Mouse (Mus musculus) right cerebral cortex, postnatal 25 days (tissue): Measurements from ENCODE around the gene Dnajc5g.

Source experiments
- DNase-seq: peaks from one replicate; pipeline ENCODE4 v3.0.0; 2022

Gene Dnajc5g

DNA sequence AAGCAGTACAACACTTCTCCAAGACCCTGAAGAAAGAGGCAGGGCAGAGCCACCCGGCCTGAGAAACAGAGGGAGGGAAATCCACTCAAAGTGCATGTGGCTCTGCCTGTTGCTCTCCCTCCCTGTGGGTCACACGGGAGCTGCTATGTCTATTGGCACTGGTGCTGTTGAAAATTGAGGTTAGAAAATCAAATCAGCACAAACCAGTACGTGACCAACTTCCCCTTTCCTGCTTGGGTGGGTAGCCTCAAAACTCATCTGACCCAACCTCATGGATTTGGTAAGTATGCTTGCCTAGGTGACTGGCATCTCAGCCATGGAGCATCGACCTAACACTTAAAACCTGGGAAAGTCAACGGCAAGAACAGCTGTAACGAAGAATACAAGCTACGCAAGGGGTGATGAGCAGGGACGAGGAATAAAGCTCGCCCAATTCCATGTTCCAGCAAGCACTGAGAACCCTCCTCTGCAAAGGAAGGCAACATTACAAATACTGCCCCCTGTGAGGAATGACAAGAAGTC is at the start of gene Dnajc5g:
Dnajc5g (plus strand) TSS at position 472 of the 522 bp plus-strand sequence.
- no peak for DNase-seq

DNA sequence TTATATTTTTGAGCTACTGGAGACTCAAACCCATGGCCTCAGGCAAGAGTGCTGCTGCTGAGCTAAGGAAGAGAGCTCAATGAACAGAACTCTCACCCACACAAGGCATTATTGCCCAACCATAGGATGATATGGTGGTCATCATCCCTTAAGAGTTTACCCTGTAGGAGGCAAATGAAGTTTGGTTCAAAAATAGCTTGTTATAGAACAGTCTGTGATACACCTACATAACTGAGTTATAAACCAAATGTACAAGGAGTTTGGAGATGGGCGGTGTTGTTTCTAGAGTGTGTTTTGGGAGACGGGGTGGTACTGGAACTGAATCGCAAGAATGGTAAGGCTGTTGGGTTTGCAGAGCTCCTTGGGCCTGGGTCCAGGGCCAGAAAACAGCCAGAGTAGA is 36.3 kb upstream of the Dnajc5g start:
- DNase-seq = no peak

DNA sequence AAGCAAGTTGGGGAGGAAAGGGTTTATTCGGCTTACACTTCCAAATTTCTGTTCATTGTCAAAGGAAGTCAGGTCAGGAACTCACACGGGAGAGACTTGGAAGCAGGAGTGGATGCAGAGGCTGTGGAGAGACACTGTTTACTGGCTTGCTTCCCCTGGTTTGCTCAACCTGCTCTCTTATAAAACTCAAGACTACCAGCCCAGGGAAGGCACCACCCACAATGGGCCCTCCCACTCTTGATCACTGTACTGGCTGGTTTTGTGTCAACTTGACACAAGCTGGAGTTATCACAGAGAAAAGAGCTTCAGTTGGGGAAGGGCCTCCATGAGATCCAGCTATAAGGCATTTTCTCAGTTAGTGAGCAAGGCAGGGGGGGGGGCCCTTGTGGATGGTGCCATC is 35.0 kb upstream of the Dnajc5g start:
- no peak for DNase-seq

DNA sequence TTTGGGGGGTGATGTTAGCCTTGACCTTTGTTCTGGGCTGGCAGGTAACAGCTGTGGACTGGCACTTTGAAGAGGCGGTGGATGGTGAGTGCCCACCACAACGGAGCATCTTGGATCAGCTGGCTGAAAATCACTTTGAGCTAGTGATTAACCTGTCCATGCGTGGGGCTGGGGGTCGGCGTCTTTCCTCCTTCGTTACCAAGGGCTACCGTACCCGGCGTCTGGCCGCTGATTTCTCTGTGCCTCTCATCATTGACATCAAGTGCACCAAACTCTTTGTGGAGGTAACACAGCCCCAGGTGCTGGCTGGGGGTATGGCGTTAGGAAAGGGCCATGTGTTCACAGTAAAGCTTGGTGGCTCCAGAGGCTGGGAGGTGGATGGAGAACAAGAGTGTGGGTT is 34.3 kb upstream of the Dnajc5g start:
- DNase-seq = no peak

DNA sequence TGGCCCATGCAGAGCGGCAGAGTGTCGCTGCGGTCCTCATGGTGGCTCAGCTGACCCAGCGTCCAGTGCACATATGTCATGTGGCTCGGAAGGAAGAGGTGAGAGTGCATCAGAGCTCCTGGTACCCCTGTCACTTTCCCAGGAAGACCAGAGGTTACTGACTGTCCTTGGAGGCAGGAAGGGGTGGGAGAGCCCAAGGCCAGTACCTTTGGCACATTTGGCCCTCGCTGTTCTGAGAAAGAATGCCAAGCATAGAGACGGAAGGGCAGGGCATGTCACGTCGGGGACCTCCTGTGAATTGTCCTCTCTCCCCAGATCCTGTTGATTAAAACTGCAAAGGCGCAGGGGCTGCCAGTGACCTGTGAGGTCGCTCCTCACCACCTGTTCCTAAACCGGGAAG is 32.9 kb upstream of the Dnajc5g start:
- no peak for DNase-seq

DNA sequence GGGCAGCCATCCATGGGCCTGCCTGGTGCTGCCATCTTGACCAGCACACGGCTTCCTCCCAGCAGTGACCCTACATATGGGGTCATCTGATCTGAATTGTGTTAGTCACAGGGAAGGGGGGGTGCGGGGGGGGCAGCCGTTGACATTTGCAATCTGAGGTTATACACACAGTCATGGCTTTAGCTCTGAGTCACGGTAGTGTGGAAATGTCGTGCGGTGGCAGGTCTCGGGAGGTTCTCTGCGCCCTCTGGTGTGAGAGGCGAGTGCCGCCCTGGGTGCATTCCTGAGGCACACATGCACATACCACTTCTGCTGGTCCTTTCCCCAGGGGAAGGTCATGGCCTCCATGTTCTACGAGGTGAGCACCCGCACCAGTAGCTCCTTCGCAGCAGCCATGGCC is 29.7 kb upstream of the Dnajc5g start:
- no peak for DNase-seq

DNA sequence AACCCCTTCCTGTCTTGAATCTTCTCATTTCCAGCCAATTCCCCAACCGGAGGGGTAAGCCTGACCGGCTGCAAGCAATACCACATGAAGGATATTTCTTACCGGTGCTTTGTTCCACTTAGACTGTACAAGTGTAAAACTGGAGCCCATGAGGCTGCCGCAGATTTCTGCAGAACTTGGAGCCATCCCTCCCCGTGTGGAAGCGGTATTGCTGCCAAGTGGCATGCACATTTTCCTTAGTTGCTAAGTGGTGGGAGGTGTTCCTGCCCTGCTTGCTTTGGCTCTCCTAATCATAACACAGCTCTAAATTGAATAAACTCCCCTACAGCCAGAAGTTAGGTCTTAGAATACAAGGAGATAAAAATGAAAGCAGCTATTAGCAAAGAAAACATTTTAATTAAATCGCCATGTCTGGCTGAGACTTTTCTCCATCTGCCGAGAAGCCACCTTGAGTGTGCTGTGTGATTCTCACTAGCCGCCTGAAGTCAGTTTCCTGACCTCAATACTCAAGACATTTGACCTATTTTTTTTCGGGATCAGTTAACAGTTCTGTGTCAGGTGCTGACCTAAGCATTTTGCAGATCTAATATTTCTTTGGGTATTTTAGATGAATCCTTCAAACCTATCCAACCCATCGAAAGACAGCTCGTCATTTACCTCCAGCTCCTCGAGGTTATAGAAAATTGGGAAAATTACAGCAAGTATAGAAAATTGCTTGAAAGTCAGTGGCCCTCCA is 25.9 kb upstream of the Dnajc5g start:
- peak; percentile 75 for DNase-seq

DNA sequence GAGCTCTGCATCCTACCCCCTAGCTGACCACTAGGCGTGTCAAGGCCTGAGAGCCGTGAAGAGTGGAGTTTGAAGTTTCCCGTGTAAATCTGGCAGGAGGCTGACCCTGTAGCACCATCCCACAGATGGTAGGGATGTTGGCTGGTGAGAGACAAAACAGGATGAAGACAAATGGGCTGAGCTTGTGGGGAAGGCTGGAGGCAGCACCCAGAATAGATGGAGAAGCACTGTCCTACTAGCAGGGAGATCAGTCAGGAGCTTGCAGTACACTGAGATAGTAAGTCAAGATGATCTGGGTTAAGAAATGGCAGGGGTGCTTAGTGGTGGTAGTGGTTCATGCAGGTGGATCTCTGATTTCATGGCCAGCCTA is 25.3 kb upstream of the Dnajc5g start:
- DNase-seq = no peak

DNA sequence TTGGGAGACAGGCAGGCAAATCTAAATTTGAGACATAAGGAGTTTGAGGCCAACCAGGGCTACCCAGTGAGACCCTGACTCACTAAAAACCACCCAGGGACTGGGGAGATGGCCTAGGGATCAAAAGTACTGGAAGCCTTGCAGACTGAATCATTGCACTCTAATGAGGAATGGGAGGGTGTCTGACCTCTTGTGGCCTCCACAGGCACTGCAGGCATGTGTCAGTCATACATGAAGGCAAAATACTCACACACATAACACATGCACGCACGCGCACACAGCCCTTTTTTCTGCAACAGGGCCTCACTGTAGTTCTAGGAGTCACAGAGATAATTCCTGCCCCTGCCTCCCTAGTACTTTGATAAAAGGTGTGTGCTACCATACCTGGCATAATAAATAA is 24.7 kb upstream of the Dnajc5g start:
- no peak for DNase-seq

DNA sequence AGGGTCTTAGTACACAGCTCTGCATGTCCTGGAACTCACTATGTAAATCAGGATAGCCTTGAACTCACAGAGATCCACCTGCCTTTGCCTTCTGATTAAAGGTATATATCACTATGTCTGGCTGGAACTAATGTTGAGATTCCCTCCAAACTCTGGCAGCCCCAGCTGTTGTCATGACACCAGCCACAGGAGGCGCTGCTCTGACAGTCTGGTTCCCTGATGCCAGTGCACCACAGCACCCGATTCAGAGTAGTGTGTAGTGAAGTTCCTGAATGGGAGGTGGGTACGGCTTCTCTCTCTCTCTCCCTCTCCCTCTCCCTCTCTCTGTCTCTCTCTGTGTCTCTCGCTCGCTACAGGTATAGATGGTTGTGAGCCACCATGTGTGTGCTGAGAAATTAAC is 23.7 kb upstream of the Dnajc5g start:
- no peak for DNase-seq

DNA sequence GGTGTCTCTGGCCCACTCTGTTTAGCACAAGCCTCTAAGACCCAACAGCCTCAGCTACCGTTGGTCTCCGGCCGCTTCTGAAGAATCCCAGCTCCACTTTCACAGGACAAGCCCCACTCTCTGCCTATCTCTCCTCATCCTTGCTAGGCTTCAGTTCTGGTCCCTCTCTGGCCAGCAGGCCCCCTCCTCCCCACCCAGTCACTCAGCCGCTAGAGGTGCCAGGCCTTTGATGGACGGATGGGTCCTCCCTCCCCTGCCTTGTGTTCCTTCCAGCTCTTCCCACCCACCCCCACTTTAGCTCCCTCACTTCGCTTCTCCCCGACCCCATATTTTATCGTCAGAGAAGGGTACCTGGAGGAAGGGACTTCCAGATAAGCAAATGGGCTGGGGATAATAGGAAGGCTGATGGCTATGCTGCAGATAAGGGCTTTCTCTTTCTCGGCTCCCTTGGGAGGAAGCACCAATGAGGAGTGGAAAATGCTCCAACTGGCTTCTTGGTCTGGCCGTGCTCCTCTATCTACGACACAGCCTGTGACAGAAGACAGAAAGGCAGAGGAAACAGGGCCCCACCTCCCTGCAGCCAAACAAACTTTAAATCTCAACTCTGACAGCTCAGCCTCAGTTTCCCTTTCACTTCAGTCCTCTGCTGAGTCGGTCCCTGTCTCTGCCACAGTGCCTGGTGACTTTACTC is 23.0 kb upstream of the Dnajc5g start:
- DNase-seq = no peak

DNA sequence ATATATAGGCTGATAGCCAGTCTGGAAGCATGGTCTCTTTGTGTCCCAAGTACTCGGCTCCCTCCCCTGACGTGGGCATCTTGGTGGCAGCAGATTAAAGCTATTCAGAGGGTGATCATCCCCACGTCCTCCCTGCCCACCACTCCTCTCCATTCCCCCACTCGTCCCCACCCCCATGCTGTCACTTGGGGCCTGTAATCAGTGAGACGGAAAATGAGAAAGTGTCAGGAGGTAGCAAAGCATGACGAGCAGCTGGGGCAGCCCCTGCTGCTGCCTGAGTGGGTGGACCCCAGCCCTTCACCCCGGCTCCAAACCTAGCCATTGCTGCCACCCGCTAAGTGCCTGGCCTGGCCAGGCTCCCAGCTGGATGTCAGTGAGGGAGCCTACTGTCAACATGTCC is 22.1 kb upstream of the Dnajc5g start:
- DNase-seq = no peak

DNA sequence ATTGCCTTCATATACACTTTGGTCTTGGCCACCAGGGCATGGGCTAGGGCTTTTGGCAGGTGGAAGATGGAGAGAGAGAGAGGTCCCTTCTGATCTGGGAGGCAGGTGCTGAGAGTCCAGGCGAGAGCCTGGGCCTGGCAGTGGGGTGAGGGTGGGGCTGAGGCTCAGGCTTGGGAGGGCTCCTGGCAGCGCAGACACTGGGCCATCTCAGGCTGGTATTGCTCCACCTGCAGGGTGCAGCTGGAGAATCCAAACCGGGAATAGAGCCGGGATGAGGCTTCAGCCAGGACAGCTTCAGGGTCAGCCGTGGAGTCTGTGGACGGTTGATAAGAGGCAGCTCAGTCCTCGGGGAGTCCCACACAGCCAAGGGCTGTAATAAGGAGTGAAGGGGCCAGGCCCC is 19.5 kb upstream of the Dnajc5g start:
- no peak for DNase-seq

DNA sequence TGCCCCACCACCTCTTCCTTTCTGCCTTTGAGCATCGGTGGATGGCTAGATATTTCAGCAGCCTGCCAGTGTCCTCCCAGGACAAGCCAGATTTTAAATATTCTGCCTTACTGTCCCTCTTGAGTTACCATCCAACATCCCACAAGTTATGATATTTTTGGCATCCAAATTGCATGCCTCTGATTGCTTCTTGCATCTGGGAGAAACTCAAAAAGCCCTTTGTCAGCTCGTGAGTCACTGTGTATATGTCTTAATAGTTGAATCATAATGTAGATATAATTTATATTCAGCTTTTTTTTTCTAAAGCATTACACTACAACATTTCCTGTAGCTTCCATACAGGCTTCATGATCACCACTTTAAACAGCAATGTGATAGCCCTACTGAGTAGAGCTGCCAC is 19.0 kb upstream of the Dnajc5g start:
- DNase-seq = no peak

DNA sequence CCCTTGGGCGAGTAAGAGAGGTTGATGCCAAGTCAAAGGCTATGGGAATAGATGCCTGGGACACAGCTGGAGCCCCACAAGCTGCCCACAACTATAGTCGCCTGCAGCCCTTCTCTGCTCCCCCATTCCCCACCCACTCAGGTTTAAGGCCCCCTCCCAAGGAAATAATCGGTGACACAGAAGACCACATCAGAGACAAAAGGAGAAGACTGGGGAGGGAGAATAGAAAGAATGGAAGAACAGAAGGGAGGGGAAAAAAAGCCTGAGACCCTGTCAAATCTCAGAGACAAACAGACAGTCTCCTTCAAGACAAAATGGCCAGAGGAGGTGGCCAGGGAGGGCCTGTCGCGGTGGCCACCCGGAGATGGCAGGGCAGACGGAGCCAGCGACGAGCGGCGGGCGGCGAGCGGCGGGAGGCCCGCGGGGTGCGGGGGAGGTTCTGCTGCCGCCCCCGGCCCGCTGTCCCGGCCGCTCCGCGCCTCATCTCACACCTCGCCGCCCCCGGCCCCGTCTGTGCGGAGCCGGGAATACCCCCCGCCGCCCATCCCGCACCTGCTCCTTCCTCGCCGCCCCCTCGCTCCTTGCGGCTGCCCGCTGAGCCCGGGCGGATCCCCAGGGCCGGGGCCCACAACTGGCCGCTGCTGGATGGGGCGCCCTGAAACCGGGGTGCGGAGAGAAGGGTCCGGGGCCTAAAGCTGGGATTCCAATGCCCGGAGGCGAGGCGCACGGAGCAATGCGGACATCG is 13.7 kb upstream of the Dnajc5g start:
- DNase-seq = peak; percentile 78

DNA sequence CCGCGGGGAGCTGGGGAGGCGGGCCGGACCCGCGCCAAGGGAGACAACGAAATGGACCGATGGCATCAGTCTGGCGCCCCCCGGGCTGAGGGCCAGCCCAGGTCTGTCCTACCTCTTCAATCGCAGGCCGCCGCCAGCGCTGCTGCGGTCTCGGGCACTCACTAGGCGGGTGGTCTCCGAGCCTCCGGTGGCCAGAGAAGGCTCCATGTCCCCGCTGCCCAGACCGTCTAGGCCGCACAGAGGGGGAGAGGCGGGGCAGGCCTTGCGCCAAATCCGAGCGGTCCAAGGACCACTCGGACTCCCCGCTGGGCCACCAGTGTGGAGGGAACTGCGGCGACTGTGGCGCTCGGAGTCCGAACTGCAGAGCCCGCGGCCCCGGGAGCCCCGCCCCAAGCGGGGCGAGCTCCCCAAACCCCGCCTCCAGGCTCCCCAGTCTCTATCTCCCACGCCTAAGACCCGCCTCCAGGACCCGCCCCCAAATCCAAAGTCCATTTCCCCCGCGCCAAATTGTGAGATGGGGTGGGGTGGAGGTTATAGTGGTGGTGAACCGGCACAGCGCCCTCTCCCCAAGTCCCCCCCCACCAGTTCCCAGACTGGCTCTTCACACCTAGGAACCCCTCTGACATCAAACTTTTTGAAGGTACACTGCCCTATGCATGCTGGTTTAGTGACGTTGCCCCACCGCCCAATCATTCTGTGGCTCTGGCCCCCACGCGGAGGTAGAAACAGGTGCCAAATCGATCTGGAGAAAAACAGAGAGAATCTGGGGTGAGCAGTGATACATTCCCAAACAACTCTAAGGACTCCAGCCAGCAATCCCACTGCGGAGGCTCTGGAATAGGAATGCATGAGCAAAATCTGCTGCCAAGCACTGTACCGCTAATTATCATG is 12.7 kb upstream of the Dnajc5g start:
- DNase-seq = peak; percentile 66

DNA sequence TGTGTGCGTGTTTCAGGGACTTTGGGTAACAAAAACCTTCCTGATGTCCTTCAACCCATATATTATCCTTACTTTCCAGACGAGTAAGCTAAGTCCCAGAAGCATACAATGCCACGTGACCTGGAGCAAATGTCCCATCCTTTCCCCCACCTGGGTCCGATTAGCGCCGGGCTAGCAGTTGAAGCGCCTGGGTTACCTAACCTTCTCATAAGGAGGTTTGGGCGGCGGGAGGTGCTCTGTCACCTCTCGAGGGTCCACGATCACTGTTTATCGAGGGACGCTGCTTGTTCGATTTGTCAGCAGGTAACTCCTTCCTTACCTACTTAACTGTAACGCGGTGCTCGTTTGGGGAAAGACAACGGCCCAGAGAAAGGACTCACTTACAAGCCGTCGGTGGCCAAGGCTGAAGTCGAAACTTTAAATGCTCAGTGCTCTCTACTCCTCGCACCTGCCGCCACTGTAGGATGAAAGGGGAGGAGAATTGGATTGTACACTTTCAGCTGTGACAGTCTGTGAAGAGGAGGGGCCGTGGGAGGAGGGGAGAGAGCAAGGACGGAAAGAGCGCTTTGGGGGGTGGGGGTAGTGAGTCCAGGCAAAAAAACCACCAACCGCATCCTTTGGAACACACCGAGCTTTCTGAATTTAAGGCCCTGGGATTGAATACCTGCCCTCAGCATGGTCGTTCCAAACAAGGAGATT is 11.8 kb upstream of the Dnajc5g start:
- no peak for DNase-seq

DNA sequence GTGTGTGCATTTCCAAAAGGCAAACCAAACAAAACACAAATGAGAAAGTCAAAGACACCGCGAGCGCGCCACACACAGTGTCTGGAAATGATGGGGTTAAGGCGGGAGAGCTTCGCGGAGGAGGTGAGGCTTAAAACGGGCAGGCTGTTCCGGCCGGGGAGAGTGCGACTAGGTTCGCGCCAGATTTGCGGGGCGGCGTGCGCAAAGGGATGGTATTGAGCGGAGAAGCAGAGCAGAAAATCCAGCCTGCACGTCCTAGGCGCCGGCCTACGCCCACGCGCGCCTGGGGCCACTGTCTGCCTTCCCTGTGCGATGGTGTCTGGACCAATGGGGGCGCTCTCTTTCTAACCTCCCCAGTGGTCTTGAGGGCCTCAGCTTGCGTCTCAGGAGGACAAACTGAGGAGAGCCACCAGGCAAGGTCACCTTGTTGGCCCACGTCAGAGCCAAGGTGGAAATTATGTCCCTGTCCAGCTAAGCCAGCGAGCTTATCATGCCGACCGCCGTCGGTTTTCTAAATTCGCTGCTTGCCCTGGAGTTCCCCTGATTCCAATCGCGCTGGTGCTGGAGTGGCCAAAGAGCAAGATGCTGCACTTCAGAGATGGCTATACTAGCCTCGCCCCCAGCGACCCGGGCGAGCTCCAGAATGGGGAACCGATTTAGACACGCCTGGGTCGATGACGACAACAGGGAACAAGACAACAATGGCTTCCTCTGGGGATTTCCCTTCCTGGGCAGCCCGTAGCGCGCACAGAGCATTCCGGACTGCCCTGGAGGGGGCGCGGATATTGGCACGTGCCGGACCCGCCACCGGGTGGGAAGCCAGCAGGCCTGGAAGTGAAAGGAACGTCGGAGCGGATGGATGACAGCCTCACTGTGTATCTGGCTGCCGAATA is 11.0 kb upstream of the Dnajc5g start:
- peak; percentile 60 for DNase-seq

DNA sequence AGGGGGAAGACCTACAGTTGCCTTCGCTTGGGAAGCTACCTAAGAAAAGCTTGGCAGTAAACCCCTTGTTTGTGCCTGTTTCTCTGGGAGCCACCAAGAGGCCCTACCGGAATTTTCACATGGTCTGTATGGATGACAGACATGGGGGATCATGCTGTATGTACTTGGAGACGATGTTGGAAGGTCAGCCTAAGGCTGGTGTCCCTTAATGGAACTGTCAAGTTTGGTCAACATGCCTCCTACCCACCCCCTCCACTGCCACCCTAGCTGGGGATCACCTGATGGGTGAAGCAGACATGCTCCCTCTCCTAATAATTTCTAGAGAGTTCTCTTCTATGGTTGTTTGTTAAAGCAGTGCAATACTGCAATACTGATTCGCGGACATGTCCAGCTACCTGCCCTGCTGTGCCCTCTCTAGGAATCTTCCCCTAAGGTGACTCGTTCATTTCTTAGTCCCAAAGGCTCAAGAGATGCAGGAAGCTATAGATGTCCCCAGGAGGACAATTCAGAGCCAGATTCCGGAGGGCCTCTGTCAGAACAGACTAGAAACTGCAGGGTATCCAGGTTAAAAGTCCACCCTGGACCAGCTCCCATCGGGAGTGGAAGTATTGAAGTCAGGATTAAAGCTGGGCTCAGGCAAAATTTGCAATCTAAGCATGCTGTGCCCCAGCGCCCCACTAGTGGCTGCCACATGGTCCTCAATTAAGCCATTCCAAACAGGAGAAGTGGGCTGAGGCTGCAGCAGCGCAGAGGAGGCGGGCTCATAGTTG is 10.2 kb upstream of the Dnajc5g start:
- no peak for DNase-seq

DNA sequence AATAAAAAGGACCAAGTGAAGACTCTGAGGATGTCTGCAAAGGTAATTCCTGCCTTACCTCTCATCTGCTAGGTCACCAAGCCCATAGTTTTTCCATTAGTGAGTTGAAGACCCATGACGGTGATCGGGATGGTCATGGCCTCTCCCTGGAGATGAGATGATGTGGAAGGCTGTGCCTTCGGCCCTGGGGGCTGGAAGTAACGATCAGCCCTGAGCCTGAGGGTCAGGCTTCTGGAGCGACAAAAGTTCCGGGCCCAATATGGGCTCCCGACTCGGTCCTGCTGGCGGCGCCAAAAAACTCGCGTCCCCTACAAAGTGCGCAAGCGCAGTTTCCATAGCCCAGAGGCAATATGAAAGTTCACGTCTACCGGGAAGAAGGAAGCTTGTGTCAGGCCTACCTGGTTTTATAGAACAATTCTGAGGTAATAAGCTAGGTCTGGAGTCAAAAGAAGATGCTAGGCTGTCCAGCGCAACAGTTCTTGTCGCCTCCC is 2.0 kb downstream of the Dnajc5g start, which contains the start of gene Slc30a3:
Slc30a3 (minus strand) TSS at position 238 of the 491 bp plus-strand sequence.
- DNase-seq = no peak
